Mouse (Mus musculus) kidney, postnatal 36 days (tissue): Measurements from ENCODE around the gene Cyb5r2.

Source experiments
- DNase-seq, 2 experiments: peaks; one replicate each; pipeline ENCODE4 v3.0.0; 2021 to 2022; ENCODE audit warnings: mixed read lengths in 2 of 2

The Cyb5r2 gene

DNA sequence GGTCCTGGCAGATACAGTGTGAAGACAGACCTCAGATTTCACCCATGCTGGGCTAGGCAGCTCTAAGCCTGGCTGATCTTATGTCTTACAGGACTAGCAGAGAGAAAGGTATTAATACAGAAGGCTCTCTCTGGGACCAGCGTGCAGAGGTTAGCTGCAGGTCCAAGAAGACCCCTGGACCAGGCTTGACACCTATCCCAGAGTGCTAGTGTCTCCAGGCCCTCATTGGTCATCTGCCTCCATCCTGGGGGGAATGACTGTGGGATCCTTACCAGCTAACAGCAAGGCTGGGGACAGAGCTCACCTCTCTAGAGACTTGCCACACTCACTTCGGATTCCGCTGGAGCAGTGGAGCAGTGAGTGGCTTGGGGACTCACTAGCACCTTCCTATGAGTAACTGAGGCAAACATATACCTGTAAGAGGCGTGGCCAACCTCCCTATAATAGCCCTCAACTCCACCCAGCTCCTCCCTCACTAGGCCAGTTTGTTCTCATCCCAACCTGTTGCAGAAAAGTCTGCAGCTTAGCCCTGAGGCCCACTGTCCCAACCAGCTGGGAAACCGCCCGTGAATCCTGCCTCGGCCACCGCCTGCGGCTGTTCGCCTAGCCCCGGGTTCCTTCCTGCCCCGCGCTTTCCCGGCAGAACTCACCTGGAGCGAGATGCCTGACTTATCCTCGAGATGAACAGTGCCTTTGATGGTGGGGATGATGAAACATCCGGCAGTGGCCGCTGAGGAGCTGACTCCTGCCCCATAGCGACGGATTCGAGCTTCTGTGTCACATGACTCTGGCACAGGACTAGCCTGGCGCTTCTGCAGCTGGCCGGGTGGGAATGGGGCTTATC lies at the start of gene Cyb5r2:
TSS of gene Cyb5r2 (minus strand) at position 725 of the 844 bp plus-strand sequence.
- peak; percentile 15 to 39 for DNase-seq

DNA sequence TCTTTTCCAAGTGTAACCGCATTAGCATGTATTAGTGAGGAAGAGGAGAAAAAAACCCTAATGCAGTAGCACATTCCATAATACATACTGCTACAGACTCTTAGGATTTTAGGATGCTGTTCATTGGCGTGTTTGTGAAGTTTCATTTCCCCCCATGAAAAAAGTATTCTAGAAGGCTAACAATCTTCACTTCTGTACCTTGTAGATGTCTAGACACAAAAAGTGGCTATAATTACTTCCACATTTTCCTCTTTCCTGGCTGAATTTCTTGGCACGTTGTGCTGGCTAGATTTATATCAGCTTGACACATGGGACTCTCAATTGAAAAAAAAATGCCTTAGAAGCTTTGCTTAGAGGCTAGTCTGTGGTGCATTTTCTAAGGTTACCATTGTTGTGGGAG lies 44.3 kb upstream of the Cyb5r2 start:
- DNase-seq, result no peak

- DNase-seq, result no peak
These were observed 43.3 kb upstream of the Cyb5r2 start, which contains the start of gene Ovch2 for GRCm38 (mm10) chr7:107801108-107801507. Gene Ovch2, minus strand, starts transcription at chr7:107801208.

DNA sequence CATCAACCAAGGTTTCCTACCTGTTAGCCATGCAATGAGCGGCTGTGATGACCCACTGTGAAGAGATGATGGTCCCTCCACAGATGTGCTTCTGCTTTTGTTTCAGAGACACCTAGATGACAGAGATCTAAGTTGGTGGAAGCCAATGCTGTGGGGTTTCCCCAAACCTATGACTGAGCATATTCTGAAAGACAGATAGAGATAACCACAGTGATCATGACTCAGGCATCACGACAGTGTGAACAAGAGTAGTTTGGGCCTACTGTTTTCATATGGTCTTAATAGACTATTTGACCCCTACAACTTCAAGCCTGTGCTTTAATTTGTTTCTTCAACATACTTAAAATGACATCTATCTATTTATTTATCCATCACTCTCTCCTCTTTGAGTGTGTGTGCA lies 38.7 kb upstream of the Cyb5r2 start:
- DNase-seq, result no peak

GRCm38 (mm10) chr7:107787977-107788620 lies 30.3 kb upstream of the Cyb5r2 start:
- DNase-seq, result peak; percentile 5 to 42

- peak; percentile 22 to 27 for DNase-seq
These were observed 21.8 kb upstream of the Cyb5r2 start for GRCm38 (mm10) chr7:107779611-107780010.

DNA sequence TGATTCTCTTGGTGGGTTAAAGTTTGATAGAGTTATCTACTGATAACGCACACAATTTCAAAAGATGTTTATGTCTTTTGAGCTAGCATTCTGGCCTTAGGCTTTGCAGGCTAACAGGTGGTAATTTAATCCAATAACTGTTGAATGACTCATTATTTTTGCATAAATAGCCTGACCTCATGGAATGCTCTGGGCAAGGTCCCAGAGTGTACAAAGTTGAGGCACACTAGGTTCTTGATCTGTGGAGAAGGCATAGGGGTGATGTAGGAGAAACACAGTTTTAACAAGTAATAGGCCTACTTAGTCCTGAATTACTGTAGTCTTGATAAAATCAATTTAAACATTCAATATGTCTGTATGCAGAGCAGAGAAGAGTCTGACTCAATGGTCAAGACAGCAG lies 20.4 kb upstream of the Cyb5r2 start:
- no peak for DNase-seq

GRCm38 (mm10) chr7:107770812-107771211 lies 13.0 kb upstream of the Cyb5r2 start:
- DNase-seq, result no peak

- DNase-seq, result no peak
These were observed 1.1 kb downstream of the Cyb5r2 start for GRCm38 (mm10) chr7:107756748-107757147.

DNA sequence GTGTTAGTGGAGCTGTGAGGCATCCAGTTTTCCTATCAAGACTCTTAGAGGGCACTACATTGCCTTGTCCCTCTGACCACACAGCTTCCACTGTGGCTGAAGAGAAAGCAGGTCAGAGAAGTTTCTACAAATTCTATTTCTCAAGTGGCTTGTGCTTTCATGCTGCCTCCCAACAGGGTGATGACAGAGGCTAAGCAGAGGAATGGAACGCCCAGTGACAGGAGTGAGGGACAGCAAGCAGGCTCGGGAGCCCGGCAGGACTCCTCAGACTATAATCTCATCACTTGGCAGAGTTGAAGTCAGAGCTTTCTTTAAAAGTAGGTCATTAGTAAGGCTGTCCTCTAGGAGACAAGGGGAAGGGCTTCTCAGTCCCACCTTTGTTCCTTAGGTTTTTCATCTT lies 1.9 kb downstream of the Cyb5r2 start:
- no peak for DNase-seq

GRCm38 (mm10) chr7:107752031-107752520 lies 5.8 kb downstream of the Cyb5r2 start:
- DNase-seq, result peak; percentile 6 to 14

DNA sequence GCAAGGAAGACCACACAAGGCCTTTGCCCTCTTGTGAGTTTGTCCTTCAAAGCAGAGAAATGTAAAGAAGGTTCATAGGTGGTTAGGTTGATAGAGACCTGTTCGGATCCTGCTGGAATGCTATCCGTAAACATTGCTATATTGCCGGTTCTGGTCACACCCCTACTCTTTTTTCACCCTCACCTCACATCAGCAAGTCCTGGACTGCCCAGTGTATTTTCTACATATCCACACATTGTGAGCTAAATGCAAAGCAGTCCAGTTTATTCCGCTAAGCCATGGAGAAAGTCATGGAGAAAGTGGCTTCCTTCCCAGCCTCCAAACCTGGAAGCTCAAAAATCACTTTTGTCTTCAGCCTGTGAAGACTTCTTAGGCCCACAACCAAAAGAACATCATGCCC lies 8.1 kb downstream of the Cyb5r2 start:
- no peak for DNase-seq

GRCm38 (mm10) chr7:107749270-107749669 lies 8.6 kb downstream of the Cyb5r2 start:
- peak; percentile 42 to 47 for DNase-seq

DNA sequence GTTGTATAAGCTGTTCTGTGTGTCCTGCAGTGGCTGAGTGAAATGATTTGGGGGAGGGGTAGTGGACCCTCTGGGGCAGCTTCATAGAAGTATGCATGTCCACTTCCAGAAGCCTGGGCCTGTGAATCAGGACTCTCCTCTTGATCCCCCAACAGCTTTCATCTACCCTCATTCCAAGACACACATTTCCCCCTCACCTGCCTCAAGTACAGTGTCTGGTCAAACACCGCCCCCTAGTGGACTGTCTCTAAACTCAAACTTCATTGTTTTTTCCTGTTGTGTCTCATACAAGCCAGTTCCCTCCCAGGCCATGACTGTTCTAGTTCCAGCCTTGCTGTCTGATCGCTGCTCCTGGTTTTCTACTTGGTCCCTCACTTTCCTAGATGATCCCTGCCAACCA lies 9.9 kb downstream of the Cyb5r2 start:
- peak; percentile 44 to 82 for DNase-seq

- no peak for DNase-seq
These were observed 10.4 kb downstream of the Cyb5r2 start for GRCm38 (mm10) chr7:107747476-107747875.

GRCm38 (mm10) chr7:107746036-107746435 lies 11.8 kb downstream of the Cyb5r2 start:
- DNase-seq, result no peak

GRCm38 (mm10) chr7:107745111-107745510 lies 12.7 kb downstream of the Cyb5r2 start:
- DNase-seq, result no peak

- no peak for DNase-seq
These were observed 13.4 kb downstream of the Cyb5r2 start for GRCm38 (mm10) chr7:107744454-107744853.

- DNase-seq, result no peak
These were observed 14.8 kb downstream of the Cyb5r2 start for GRCm38 (mm10) chr7:107742963-107743465.

GRCm38 (mm10) chr7:107738726-107739125 lies 19.1 kb downstream of the Cyb5r2 start:
- peak; percentile 18 to 38 for DNase-seq

DNA sequence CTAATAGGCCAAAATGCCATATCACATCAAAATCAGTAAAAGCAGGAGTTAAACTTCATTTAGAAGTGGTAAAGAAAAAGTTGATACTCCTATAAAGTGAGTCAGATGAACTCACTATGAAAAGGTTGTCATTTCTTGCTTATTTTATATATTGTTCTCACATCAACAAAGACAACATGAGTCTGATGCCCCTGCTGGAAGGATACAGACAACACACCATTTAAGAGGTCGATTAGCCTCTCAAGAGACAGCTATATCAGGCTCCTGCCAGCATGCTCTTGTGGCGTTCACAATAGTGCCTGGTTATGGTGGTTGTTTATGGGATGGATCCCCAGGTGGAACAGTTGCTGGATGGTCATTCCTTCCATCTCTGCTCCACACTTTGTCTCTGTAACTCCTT lies 24.7 kb downstream of the Cyb5r2 start:
- DNase-seq, result no peak

DNA sequence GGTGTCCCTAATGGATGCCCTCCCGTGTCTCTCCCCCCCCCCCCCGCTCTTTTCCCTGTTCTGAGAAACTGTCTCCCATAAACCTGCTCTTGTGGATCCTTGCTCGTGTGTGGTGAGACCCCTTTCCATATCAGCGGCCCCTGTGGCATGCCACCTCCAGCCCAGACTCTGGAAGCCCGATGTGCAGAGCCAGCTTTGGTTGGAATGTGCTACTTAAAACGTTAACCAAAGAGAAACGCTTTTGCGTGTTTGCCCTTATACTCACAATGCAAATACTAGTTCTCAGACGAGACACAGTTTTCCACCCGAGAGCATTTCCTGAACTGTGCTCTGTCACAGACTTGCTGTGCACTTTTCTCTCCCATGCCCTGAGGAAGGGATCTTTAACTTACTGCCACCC lies 27.2 kb downstream of the Cyb5r2 start:
- no peak for DNase-seq

DNA sequence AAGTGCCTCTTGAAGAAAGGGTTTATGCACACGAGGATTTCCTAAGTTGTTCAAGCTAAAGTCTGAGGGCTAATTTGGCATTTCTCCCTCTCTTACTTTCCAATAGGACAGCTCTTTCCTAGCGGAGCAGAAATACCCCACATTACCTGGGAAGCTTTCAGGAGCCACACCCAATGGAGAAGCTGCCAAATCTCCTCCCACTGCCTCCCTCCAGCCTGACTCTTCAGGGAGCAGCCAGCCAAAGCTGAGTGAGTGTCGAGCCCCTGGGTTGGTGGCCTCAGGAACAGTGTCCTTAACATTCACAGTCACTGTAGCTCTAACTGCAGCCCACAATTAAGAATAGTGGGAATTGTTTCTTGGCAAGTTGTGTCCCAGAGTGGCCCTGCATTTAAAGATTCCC lies 30.3 kb downstream of the Cyb5r2 start:
- DNase-seq, result peak in 1 of 2 experiments; percentile 48

- DNase-seq, result no peak
These were observed 35.3 kb downstream of the Cyb5r2 start for GRCm38 (mm10) chr7:107722536-107722935.
